Mouse (Mus musculus) intestine, postnatal 0 days (tissue): ENCODE results near the gene Olfr414. TPM values are rescaled to one million over a fixed set of nuclear protein-coding genes. Genes with fewer than 3 reads are reported as not detected.
A peak's percentile ranks its signal among the peaks of the same experiment; 100 is the strongest.

Experiments used
- ATAC-seq: fragments of 200-750 bp; cut with Nextera tagmentation; 2 replicates; pipeline ENCODE4 v1.8.0; 2017; ENCODE audit warnings: mild to moderate bottlenecking, moderate TSS enrichment, moderate library complexity
- H3K27ac ChIP-seq: fragments of 300-500 bp; sonication (generic); 2 replicates; pipeline ENCODE4 v1.5.1; 2014; ENCODE audit warnings: mild to moderate bottlenecking, low read depth, low read length, moderate library complexity
- H3K27me3 ChIP-seq: fragments of 300-500 bp; sonication (generic); replicated peaks from 2 replicates; pipeline ENCODE4 v1.6.1; 2014; ENCODE audit warnings: low read length, mixed read lengths; ENCODE audit not compliant: control insufficient read depth, insufficient read depth
- H3K36me3 ChIP-seq: fragments of 300-500 bp; sonication (generic); 2 replicates; pipeline ENCODE4 v1.6.1; 2014; ENCODE audit warnings: mild to moderate bottlenecking, moderate library complexity; ENCODE audit not compliant: control insufficient read depth, insufficient read depth
- H3K4me1 ChIP-seq: fragments of 300-500 bp; sonication (generic); replicated peaks from 2 replicates; pipeline ENCODE4 v1.6.1; 2014; ENCODE audit warnings: antibody characterized with exemption, low read length, mixed read lengths; ENCODE audit not compliant: control insufficient read depth, insufficient read depth
- H3K4me2 ChIP-seq: fragments of 300-500 bp; sonication (generic); replicated peaks from 2 replicates; pipeline ENCODE4 v1.6.1; 2014; ENCODE audit warnings: low read depth, mild to moderate bottlenecking, moderate library complexity
- H3K4me3 ChIP-seq: fragments of 300-500 bp; sonication (generic); 2 replicates; pipeline ENCODE4 v1.5.1; 2014; ENCODE audit warnings: low read depth, low read length
- H3K9ac ChIP-seq: fragments of 300-500 bp; sonication (generic); 2 replicates; pipeline ENCODE4 v1.6.1; 2014; ENCODE audit warnings: mild to moderate bottlenecking, low read depth, low read length
- H3K9me3 ChIP-seq: fragments of 300-500 bp; sonication (generic); 2 replicates; pipeline ENCODE4 v1.6.1; 2016; ENCODE audit warnings: mixed run types; ENCODE audit not compliant: control insufficient read depth
- CTCF ChIP-seq: sonication (generic); IDR thresholded peaks from 2 replicates; pipeline ENCODE4 v1.5.1; 2016; ENCODE audit warnings: low read depth, mild to moderate bottlenecking, control low read depth, antibody characterized with exemption, moderate library complexity
- WGBS: fragments of 180-500 bp; shearing (Covaris S2); extraction: QIAGEN DNeasy Blood & Tissue Kit; methylation state at CpG from one replicate; pipeline ENCODE4 v1.1.7; 2014; 5-methylcytosine and 5-hydroxymethylcytosine counted together
- polyA plus RNA-seq: library from polyadenylated mRNA; unstranded; fragments of >200 nt; fragmentation: Nextera tagmentation; extraction: Ambion mirVana; gene quantifications from 2 replicates; pipeline ENCODE4 v1.2.1, GENCODE M21; 2015

The Olfr414 gene
- polyA plus RNA-seq, 1 experiment from 2014 or later = not detected

- TF ChIP-seq CTCF = no peak
- Histone ChIP-seq H3K4me2 (no peak overlapping the region), H3K27ac (no peak overlapping the region), H3K36me3 (no peaks in the 10 kb centered on the region), H3K4me1 (no peaks in the 10 kb centered on the region), H3K9me3 (no peaks in the 10 kb centered on the region), H3K9ac (no peak overlapping the region), H3K27me3 (no peaks in the 10 kb centered on the region; the same call in 1 of the 2 replicates), H3K4me3 (no peak overlapping the region)
- no peak for ATAC-seq
- 16% methylated on average over 1 of the region's 1 CpGs for WGBS
Measured at GRCm38 (mm10) chr1:174434121-174434520, 10.3 kb downstream of the Olfr414 start.

GRCm38 (mm10) chr1:174441782-174442181 is 17.9 kb downstream of the Olfr414 start, which contains the start of gene Olfr220:
TSS of gene Olfr220 (plus strand) at chr1:174442082.
- H3K9ac ChIP-seq = no peak within 1 kb of the TSS
- WGBS = 56% methylated on average over 1 of the region's 1 CpGs
- ATAC-seq = no peak
- H3K9me3 ChIP-seq = no peaks in the 10 kb centered on the region
- no peaks in the 10 kb centered on the region for H3K36me3 ChIP-seq
- H3K4me2 ChIP-seq = no peak within 1 kb of the TSS
- no peaks in the 10 kb centered on the region for H3K27me3 ChIP-seq
- H3K4me3 ChIP-seq = no peak within 1 kb of the TSS
- H3K27ac ChIP-seq = no peak within 1 kb of the TSS
- no peak for TF ChIP-seq CTCF
- no peaks in the 10 kb centered on the region for H3K4me1 ChIP-seq

- no peak for TF ChIP-seq CTCF
- Histone ChIP-seq H3K27me3 (no peaks in the 10 kb centered on the region), H3K4me2 (no peak overlapping the region), H3K4me1 (no peaks in the 10 kb centered on the region), H3K9me3 (no peaks in the 10 kb centered on the region), H3K36me3 (no peaks in the 10 kb centered on the region), H3K27ac (no peak overlapping the region), H3K9ac (no peak overlapping the region), H3K4me3 (no peak overlapping the region)
- ATAC-seq = no peak
- 83% methylated on average over 2 of the region's 2 CpGs for WGBS
Measured at GRCm38 (mm10) chr1:174455100-174455499, 31.2 kb downstream of the Olfr414 start.

GRCm38 (mm10) chr1:174465385-174465784 is 41.5 kb downstream of the Olfr414 start:
- no peak for TF ChIP-seq CTCF
- H3K36me3 ChIP-seq = no peaks in the 10 kb centered on the region
- no peaks in the 10 kb centered on the region for H3K9me3 ChIP-seq
- no peaks in the 10 kb centered on the region for H3K27me3 ChIP-seq
- ATAC-seq = no peak
- no peak overlapping the region for H3K4me3 ChIP-seq
- H3K4me1 ChIP-seq = no peaks in the 10 kb centered on the region
- H3K4me2 ChIP-seq = no peak overlapping the region
- WGBS = 90% methylated on average over 3 of the region's 3 CpGs
- H3K9ac ChIP-seq = no peak overlapping the region
- H3K27ac ChIP-seq = no peak overlapping the region

GRCm38 (mm10) chr1:174466240-174466639 is 42.4 kb downstream of the Olfr414 start:
- no peaks in the 10 kb centered on the region for H3K4me1 ChIP-seq
- H3K4me3 ChIP-seq = no peak overlapping the region
- ATAC-seq = no peak
- TF ChIP-seq CTCF = peak; percentile 71
- no peak overlapping the region for H3K9ac ChIP-seq
- 18% methylated on average over 2 of the region's 2 CpGs for WGBS
- no peaks in the 10 kb centered on the region for H3K36me3 ChIP-seq
- no peak overlapping the region for H3K4me2 ChIP-seq
- no peaks in the 10 kb centered on the region for H3K27me3 ChIP-seq
- no peak overlapping the region for H3K27ac ChIP-seq
- H3K9me3 ChIP-seq = no peaks in the 10 kb centered on the region

- Histone ChIP-seq H3K27me3 (no peaks in the 10 kb centered on the region), H3K4me1 (no peaks in the 10 kb centered on the region), H3K27ac (no peak overlapping the region), H3K36me3 (no peaks in the 10 kb centered on the region), H3K9me3 (no peaks in the 10 kb centered on the region), H3K9ac (no peak overlapping the region), H3K4me2 (no peak overlapping the region), H3K4me3 (no peak overlapping the region)
- no peak for ATAC-seq
- TF ChIP-seq CTCF = peak; percentile 97
- 6% methylated on average over 6 of the region's 6 CpGs for WGBS
Measured at GRCm38 (mm10) chr1:174469736-174470135, 45.9 kb downstream of the Olfr414 start.

GRCm38 (mm10) chr1:174482567-174482966 is 58.7 kb downstream of the Olfr414 start:
- H3K4me2 ChIP-seq = no peak overlapping the region
- no peak for TF ChIP-seq CTCF
- H3K9me3 ChIP-seq = no peaks in the 10 kb centered on the region
- no peaks in the 10 kb centered on the region for H3K27me3 ChIP-seq
- WGBS = 84% methylated on average over 6 of the region's 6 CpGs
- no peak for ATAC-seq
- no peak overlapping the region for H3K9ac ChIP-seq
- H3K4me3 ChIP-seq = no peak overlapping the region
- H3K27ac ChIP-seq = no peak overlapping the region
- no peaks in the 10 kb centered on the region for H3K4me1 ChIP-seq
- H3K36me3 ChIP-seq = no peaks in the 10 kb centered on the region

Other genes starting within 250 kb of the Olfr414 start
- gene Olfr419, start 172.0 kb upstream of the Olfr414 start, polyA plus RNA-seq = not detected in 2 replicates
- gene Mptx1, start 93.5 kb upstream of the Olfr414 start, polyA plus RNA-seq = 71.5 and 126 TPM in 2 replicates
- gene Olfr417, start 58.9 kb upstream of the Olfr414 start, polyA plus RNA-seq = not detected in 2 replicates
- not detected in 2 replicates for gene Olfr248, start 33.0 kb upstream of the Olfr414 start, polyA plus RNA-seq
- not detected in 2 replicates for gene Olfr220, start 18.0 kb downstream of the Olfr414 start, polyA plus RNA-seq
- gene Fmn2, start 77.8 kb downstream of the Olfr414 start, polyA plus RNA-seq = 0.25 and 0.30 TPM in 2 replicates